Mouse (Mus musculus) CH12.LX (cell line): ENCODE results near the gene Agap3. TPM values are rescaled to one million over a fixed set of nuclear protein-coding genes. Genes with fewer than 3 reads are reported as not detected.

Source experiments
- DNase-seq: peaks from one replicate; pipeline ENCODE4 v3.0.0-alpha.2; 2013; ENCODE audit errors: extremely low read depth
- H3K27ac ChIP-seq: 2 replicates; pipeline ENCODE4 v1.5.1; 2012; ENCODE audit warnings: low read depth, mild to moderate bottlenecking, control low read depth, moderate library complexity; ENCODE audit not compliant: insufficient read depth
- H3K27me3 ChIP-seq: replicated peaks from 2 replicates; pipeline ENCODE3; 2012; ENCODE audit warnings: inconsistent platforms
- H3K36me3 ChIP-seq, 2 experiments: replicated peaks in 1 of 2; 2 replicates each; pipeline versions ENCODE3 to v1.6.1; 2012; ENCODE audit warnings: inconsistent platforms in 1 of 2, low read length in 1 of 2, mild to moderate bottlenecking in 1 of 2, mixed read lengths in 1 of 2, moderate library complexity in 1 of 2; ENCODE audit not compliant: control insufficient read depth in 1 of 2, insufficient read depth in 1 of 2
- H3K4me1 ChIP-seq, 2 experiments: 2 replicates each; pipeline ENCODE4 v1.6.1; 2012; ENCODE audit warnings: inconsistent platforms in 1 of 2, moderate library complexity in 1 of 2; ENCODE audit not compliant: insufficient read depth in 2 of 2, control insufficient read depth in 1 of 2
- H3K4me2 ChIP-seq: 2 replicates; pipeline ENCODE4 v1.6.1; 2012; ENCODE audit warnings: low read depth, mild to moderate bottlenecking, control low read depth; ENCODE audit not compliant: poor library complexity, insufficient read depth, severe bottlenecking
- H3K4me3 ChIP-seq, 3 experiments: fragments of 150-350 bp in 1 of 3; sonication (generic) in 1 of 3; replicated peaks in 1 of 3; 2 replicates each; pipeline versions ENCODE3 to v1.5.1; 2011 to 2012; ENCODE audit warnings: low read depth in 2 of 3, low read length in 2 of 3, mild to moderate bottlenecking in 2 of 3, moderate library complexity in 2 of 3, control low read depth in 1 of 3, improper control_type of control experiment in 1 of 3, inconsistent platforms in 1 of 3, mixed read lengths in 1 of 3; ENCODE audit not compliant: poor library complexity in 1 of 3
- H3K79me2 ChIP-seq: replicated peaks from 2 replicates; pipeline ENCODE4 v1.6.1; 2012; ENCODE audit warnings: mild to moderate bottlenecking, moderate library complexity; ENCODE audit not compliant: control insufficient read depth, poor library complexity, insufficient read depth, severe bottlenecking; ENCODE audit errors: extremely low read depth
- H3K9ac ChIP-seq: 2 replicates; pipeline ENCODE4 v1.6.1; 2012; ENCODE audit warnings: low read depth, mild to moderate bottlenecking, control low read depth, moderate library complexity; ENCODE audit not compliant: insufficient read depth
- H3K9me3 ChIP-seq: replicated peaks from 2 replicates; pipeline ENCODE3; 2012; ENCODE audit warnings: low read length, inconsistent platforms, mixed read lengths
- CTCF ChIP-seq, 2 experiments: IDR thresholded peaks in 1 of 2; conservative IDR thresholded peaks in 1 of 2; 2 replicates each; pipeline ENCODE4 v1.5.1; 2011 to 2012; ENCODE audit warnings: low read depth in 2 of 2, low read length in 2 of 2, improper control_type of control experiment in 1 of 2, inconsistent platforms in 1 of 2, mild to moderate bottlenecking in 1 of 2, moderate library complexity in 1 of 2
- E2F4 ChIP-seq: IDR thresholded peaks from 2 replicates; pipeline ENCODE4 v1.6.1; 2011; ENCODE audit warnings: low read depth, low read length, improper control_type of control experiment; ENCODE audit not compliant: insufficient replicate concordance
- ELF1 ChIP-seq: IDR thresholded peaks from 2 replicates; pipeline ENCODE4 v1.6.1; 2014; ENCODE audit warnings: low read depth, mild to moderate bottlenecking, inconsistent platforms, low read length, improper control_type of control experiment
- ETS1 ChIP-seq: conservative IDR thresholded peaks from 2 replicates; pipeline ENCODE4 v1.6.1; 2012; ENCODE audit warnings: low read depth, mild to moderate bottlenecking, inconsistent platforms, low read length, improper control_type of control experiment, moderate library complexity
- GABPA ChIP-seq: IDR thresholded peaks from 2 replicates; pipeline ENCODE4 v1.6.1; 2012; ENCODE audit warnings: low read depth, low read length, improper control_type of control experiment, inconsistent platforms; ENCODE audit not compliant: insufficient replicate concordance
- HCFC1 ChIP-seq: IDR thresholded peaks from 2 replicates; pipeline ENCODE4 v1.6.1; 2012; ENCODE audit warnings: low read depth, mild to moderate bottlenecking, inconsistent platforms, low read length, improper control_type of control experiment
- IRF4 ChIP-seq: IDR thresholded peaks from 2 replicates; pipeline ENCODE4 v1.6.1; 2014; ENCODE audit warnings: low read depth, mild to moderate bottlenecking, inconsistent platforms, low read length, improper control_type of control experiment
- JUND ChIP-seq: conservative IDR thresholded peaks from 2 replicates; pipeline ENCODE4 v1.6.1; 2011; ENCODE audit warnings: low read depth, low read length, improper control_type of control experiment
- KAT2A ChIP-seq: IDR thresholded peaks from 2 replicates; pipeline ENCODE4 v1.6.1; 2012; ENCODE audit warnings: low read length, improper control_type of control experiment, inconsistent platforms; ENCODE audit not compliant: insufficient replicate concordance
- MAX ChIP-seq: IDR thresholded peaks from 2 replicates; pipeline ENCODE4 v1.6.1; 2011; ENCODE audit warnings: low read length, improper control_type of control experiment
- MYC ChIP-seq: IDR thresholded peaks from 2 replicates; pipeline ENCODE4 v1.6.1; 2011; ENCODE audit warnings: low read depth, mild to moderate bottlenecking, improper control_type of control experiment, low read length
- NELFE ChIP-seq: IDR thresholded peaks from 2 replicates; pipeline ENCODE4 v1.6.1; 2011; ENCODE audit warnings: low read depth, low read length, improper control_type of control experiment
- NRF1 ChIP-seq: IDR thresholded peaks from 2 replicates; pipeline ENCODE4 v1.6.1; 2014; ENCODE audit warnings: low read depth, mild to moderate bottlenecking, inconsistent platforms, low read length, improper control_type of control experiment, moderate library complexity
- POLR2A ChIP-seq: IDR thresholded peaks from 2 replicates; pipeline ENCODE4 v1.6.1; 2011; ENCODE audit warnings: low read depth, mild to moderate bottlenecking, improper control_type of control experiment, low read length
- TBP ChIP-seq: conservative IDR thresholded peaks from 2 replicates; pipeline ENCODE4 v1.6.1; 2011; ENCODE audit warnings: low read depth, low read length, improper control_type of control experiment
- TCF12 ChIP-seq: IDR thresholded peaks from 2 replicates; pipeline ENCODE4 v1.6.1; 2014; ENCODE audit warnings: low read depth, mild to moderate bottlenecking, inconsistent platforms, low read length, improper control_type of control experiment
- ZKSCAN1 ChIP-seq: IDR thresholded peaks from 2 replicates; pipeline ENCODE4 v1.6.1; 2012; ENCODE audit warnings: low read depth, inconsistent platforms, low read length, improper control_type of control experiment, borderline replicate concordance
- ZMIZ1 ChIP-seq: IDR thresholded peaks from 2 replicates; pipeline ENCODE4 v1.6.1; 2012; ENCODE audit warnings: low read depth, mild to moderate bottlenecking, inconsistent platforms, low read length, improper control_type of control experiment
- dilution Hi-C: fragments of 300-500 bp; cut with MboI; formaldehyde crosslinking; loops from 2 replicates; pipeline ENCODE4 v1.14.3; 2020; ENCODE audit warnings: low sequenced_read_pairs; ENCODE audit not compliant: extremely low pct_unique_long_range_greater_than_20kb, extremely low pct_ligation_motif_present
- in situ Hi-C: fragments of 300-500 bp; cut with MboI; formaldehyde crosslinking; loops from 3 replicates; pipeline ENCODE4 v1.14.3; 2019; ENCODE audit warnings: low sequenced_read_pairs, low pct_ligation_motif_present, low pct_unique_long_range_greater_than_20kb, mixed read lengths
- polyA plus RNA-seq: library from polyadenylated mRNA; unstranded; fragments of >175 nt; gene quantifications from 2 replicates; pipeline ENCODE4 v1.2.1, GENCODE M21; 2012; ENCODE audit warnings: low read depth; ENCODE audit not compliant: insufficient read length
- total RNA-seq, 2 experiments: library from RNA; depleted of rRNA; stranded (reverse); fragments of 300-350 nt in 1 of 2; fragments of >200 nt in 1 of 2; gene quantifications; 2 replicates each; pipeline ENCODE4 v1.2.3; 2012 to 2014

Gene Agap3
- total and polyA plus RNA-seq, 3 experiments: 15.4 to 43.5 (median 38.0) TPM

GRCm38 (mm10) chr5:24405389-24405876 is 46.5 kb upstream of the Agap3 start:
- H3K27ac ChIP-seq: no peak overlapping the region
- in situ Hi-C loops (no loop called here), dilution Hi-C loops (no loop called here)
- no peak for DNase-seq
- TF ChIP-seq JUND (no peak), TBP (no peak), GABPA (no peak), NELFE (no peak), E2F4 (no peak), IRF4 (no peak), CTCF (conservative IDR thresholded peaks at IDR 0.05 in 1 of 2, IDR thresholded peaks at IDR 0.05 in 1 of 2; ENCODE audit: low read depth in 2 of 2, low read length in 2 of 2) (no peak), TCF12 (no peak), ZKSCAN1 (no peak)
- peaks cover 63 to 97% of the 10 kb centered on the region in 2 experiments for H3K36me3 ChIP-seq
- H3K4me3 ChIP-seq: no peak overlapping the region
- no peak overlapping the region for H3K9ac ChIP-seq
- no peak overlapping the region for H3K4me2 ChIP-seq
- H3K27me3 ChIP-seq: no peaks in the 10 kb centered on the region
- no peaks in the 10 kb centered on the region for H3K9me3 ChIP-seq
- no peaks in the 10 kb centered on the region for H3K79me2 ChIP-seq
- peaks cover 0 to 13% of the 10 kb centered on the region in 2 experiments; a peak in 2 of 4 replicates for H3K4me1 ChIP-seq

- Histone ChIP-seq H3K9ac (no peak overlapping the region), H3K4me3 (no peak overlapping the region), H3K79me2 (no peaks in the 10 kb centered on the region), H3K4me2 (no peak overlapping the region), H3K4me1 (peaks cover 0 to 13% of the 10 kb centered on the region in 2 experiments; a peak in 2 of 4 replicates), H3K9me3 (no peaks in the 10 kb centered on the region), H3K27me3 (no peaks in the 10 kb centered on the region), H3K36me3 (peaks cover 38 to 74% of the 10 kb centered on the region in 2 experiments), H3K27ac (no peak overlapping the region)
- TF ChIP-seq ELF1: no peak
- TF ChIP-seq ZMIZ1: no peak
- no peak for TF ChIP-seq NRF1
- TF ChIP-seq IRF4: no peak
- DNase-seq: no peak
- in situ Hi-C loops: no loop called here
- dilution Hi-C loops: no loop called here
Observed at GRCm38 (mm10) chr5:24408651-24409050, 43.3 kb upstream of the Agap3 start.

GRCm38 (mm10) chr5:24409466-24409865 is 42.5 kb upstream of the Agap3 start:
- in situ Hi-C loops (no loop called here), dilution Hi-C loops (no loop called here)
- H3K9ac ChIP-seq: no peak overlapping the region
- H3K36me3 ChIP-seq: peaks cover 34 to 73% of the 10 kb centered on the region in 2 experiments
- H3K4me2 ChIP-seq: no peak overlapping the region
- peaks cover 0 to 11% of the 10 kb centered on the region in 2 experiments; a peak in 2 of 4 replicates for H3K4me1 ChIP-seq
- H3K27ac ChIP-seq: no peak overlapping the region
- no peaks in the 10 kb centered on the region for H3K79me2 ChIP-seq
- H3K9me3 ChIP-seq: no peaks in the 10 kb centered on the region
- no peak for DNase-seq
- no peak overlapping the region for H3K4me3 ChIP-seq
- no peaks in the 10 kb centered on the region for H3K27me3 ChIP-seq
- TF ChIP-seq MYC (no peak), TBP (no peak), HCFC1 (no peak), KAT2A (no peak), MAX (no peak), POLR2A (no peak), ETS1 (no peak)
